Comparison of ENCODE assay signal across 9 mouse cellular contexts in genomic region chr13:37965126-37965914, GRCm38 (mm10). TPM values are rescaled to one million over a fixed set of nuclear protein-coding genes. Genes with fewer than 3 reads are reported as not detected.
DNase-seq lines count a peak whose midpoint lies in the region; ATAC-seq and TF ChIP-seq lines count a peak whose summit lies in the region.
"Had no signal": no experiment of that assay in that cellular context is flagged by ENCODE, and none has a peak within 500 bp of the region (broad histone marks: within the 10 kb centered on the region; RNA-seq: fewer than 3 reads in every experiment).

No protein-coding gene starts in this region.

- no peaks in the 10 kb centered on the region for H3K36me3 ChIP-seq in forebrain, embryonic 10.5 days (replicated peaks)
- no peaks in the 10 kb centered on the region for H3K36me3 ChIP-seq in forebrain, embryonic 14.5 days (ENCODE audit: control insufficient read depth, insufficient read depth, low read length)
- no peaks in the 10 kb centered on the region for H3K36me3 ChIP-seq in midbrain, embryonic 10.5 days
- no peaks in the 10 kb centered on the region for H3K36me3 ChIP-seq in midbrain, embryonic 15.5 days (replicated peaks)
- H3K36me3 ChIP-seq in small intestine, adult 2 months (ENCODE audit: control insufficient read depth, insufficient read depth, low read length): no peaks in the 10 kb centered on the region
- H3K36me3 ChIP-seq: embryonic facial prominence, embryonic 15.5 days had no signal

- peaks cover 17% of the 10 kb centered on the region for H3K27me3 ChIP-seq in forebrain, embryonic 10.5 days (ENCODE audit: poor library complexity, severe bottlenecking)
- H3K27me3 ChIP-seq in forebrain, embryonic 14.5 days (replicated peaks; ENCODE audit: control insufficient read depth, insufficient read depth, low read length): 0 out of 2 replicates have a peak, but pooled peaks cover 3% of the 10 kb centered on the region
- peaks cover 16% of the 10 kb centered on the region for H3K27me3 ChIP-seq in midbrain, embryonic 10.5 days (ENCODE audit: low read depth, poor library complexity, severe bottlenecking)
- H3K27me3 ChIP-seq in midbrain, embryonic 15.5 days (replicated peaks): no peaks in the 10 kb centered on the region
- H3K27me3 ChIP-seq in small intestine, adult 2 months (ENCODE audit: control insufficient read depth, insufficient read depth, low read length): no peaks in the 10 kb centered on the region
- H3K27me3 ChIP-seq: embryonic facial prominence, embryonic 15.5 days had no signal

- no peak overlapping the region for H3K9ac ChIP-seq in forebrain, embryonic 14.5 days (ENCODE audit: low read length)
- no peak overlapping the region for H3K9ac ChIP-seq in midbrain, embryonic 15.5 days
- H3K9ac ChIP-seq: embryonic facial prominence, embryonic 15.5 days had no signal

- 24% methylated on average over 17 of the region's 17 CpGs for WGBS in forebrain, embryonic 10.5 days
- WGBS in forebrain, embryonic 14.5 days: 35% methylated on average over 17 of the region's 17 CpGs
- WGBS in midbrain, embryonic 10.5 days: 24% methylated on average over 17 of the region's 17 CpGs
- 35% methylated on average over 17 of the region's 17 CpGs for WGBS in midbrain, embryonic 15.5 days
- WGBS in small intestine, adult 2 months: 78% methylated on average over 17 of the region's 17 CpGs

- TF ChIP-seq CTCF in small intestine, adult 2 months (IDR thresholded peaks at IDR 0.05; ENCODE audit: extremely low read depth, insufficient read length, insufficient replicate concordance, low read depth, low read length): peak; percentile 10; the same call in 1 of the 2 replicates

- ATAC-seq in forebrain, embryonic 14.5 days: no peak
- ATAC-seq in midbrain, embryonic 15.5 days (replicated peaks): no peak
- peak; percentile 46 for ATAC-seq in erythroid progenitor cell, adult 5-6 weeks (replicated peaks; ENCODE audit: low FRiP score, poor library complexity, severe bottlenecking)

- H3K9me3 ChIP-seq in forebrain, embryonic 10.5 days: no peaks in the 10 kb centered on the region
- H3K9me3 ChIP-seq in forebrain, embryonic 14.5 days (replicated peaks; ENCODE audit: control insufficient read depth, low read length): no peaks in the 10 kb centered on the region
- no peaks in the 10 kb centered on the region for H3K9me3 ChIP-seq in midbrain, embryonic 10.5 days (replicated peaks)
- H3K9me3 ChIP-seq in midbrain, embryonic 15.5 days: no peaks in the 10 kb centered on the region
- H3K9me3 ChIP-seq: embryonic facial prominence, embryonic 15.5 days had no signal

- TF ChIP-seq POLR2A in small intestine, adult 2 months (IDR thresholded peaks at IDR 0.05; ENCODE audit: low read depth, low read length): no peak

- peak; percentile 31 for DNase-seq in forebrain, embryonic 10.5 days (ENCODE audit: extremely low spot score, low spot score)
- no peak for DNase-seq in forebrain, embryonic 14.5 days (ENCODE audit: low spot score)
- peak; percentile 63 for DNase-seq in midbrain, embryonic 10.5 days (ENCODE audit: low spot score)
- DNase-seq in layer of hippocampus, postnatal 25 days (ENCODE audit: extremely low spot score in 1 of 2, low spot score in 1 of 2): no peak
- no peak for DNase-seq in spleen, adult 18-20 months

- H3K27ac ChIP-seq in forebrain, embryonic 10.5 days: 0 out of 2 replicates have a peak overlapping the region, but pooled peaks have one; percentile 15
- no peak overlapping the region for H3K27ac ChIP-seq in forebrain, embryonic 14.5 days (ENCODE audit: low read depth, low read length)
- 0 out of 2 replicates have a peak overlapping the region, but pooled peaks have one; percentile 28 for H3K27ac ChIP-seq in midbrain, embryonic 10.5 days (replicated peaks)
- H3K27ac ChIP-seq in midbrain, embryonic 15.5 days: no peak overlapping the region
- no peak overlapping the region for H3K27ac ChIP-seq in small intestine, adult 2 months (ENCODE audit: insufficient read depth, low read depth, low read length)
- H3K27ac ChIP-seq: embryonic facial prominence, embryonic 15.5 days had no signal

- H3K4me3 ChIP-seq in forebrain, embryonic 10.5 days: peak overlapping the region; percentile 3; the same call in 1 of the 2 replicates
- no peak overlapping the region for H3K4me3 ChIP-seq in forebrain, embryonic 14.5 days (ENCODE audit: low read depth, low read length)
- no peak overlapping the region for H3K4me3 ChIP-seq in midbrain, embryonic 10.5 days
- no peak overlapping the region for H3K4me3 ChIP-seq in midbrain, embryonic 15.5 days
- H3K4me3 ChIP-seq in small intestine, adult 2 months (ENCODE audit: low read depth, low read length): no peak overlapping the region
- H3K4me3 ChIP-seq: embryonic facial prominence, embryonic 15.5 days had no signal

- H3K4me1 ChIP-seq in forebrain, embryonic 10.5 days: peaks cover 49% of the 10 kb centered on the region
- H3K4me1 ChIP-seq in forebrain, embryonic 14.5 days (ENCODE audit: control insufficient read depth, insufficient read depth, low read length): peaks cover 7% of the 10 kb centered on the region; the same call in 1 of the 2 replicates
- H3K4me1 ChIP-seq in midbrain, embryonic 10.5 days: peaks cover 46% of the 10 kb centered on the region
- H3K4me1 ChIP-seq in midbrain, embryonic 15.5 days: peaks cover 14% of the 10 kb centered on the region; the same call in 1 of the 2 replicates
- H3K4me1 ChIP-seq in small intestine, adult 2 months (ENCODE audit: control insufficient read depth, insufficient read depth, insufficient read length, low read length): peaks cover 4% of the 10 kb centered on the region

- no peak overlapping the region for H3K4me2 ChIP-seq in forebrain, embryonic 14.5 days (ENCODE audit: low read length)
- H3K4me2 ChIP-seq in midbrain, embryonic 15.5 days: no peak overlapping the region

RNA-seq across cellular contexts. Expression of gene Ssr1, which starts 28.7 kb away (rescaled TPM):
- 117 and 126 TPM in 2 replicates for polyA plus RNA-seq in forebrain, embryonic 10.5 days (2016; fragmentation: Nextera tagmentation; extraction: Ambion mirVana)
- 64.9 and 75.8 TPM in 2 replicates for polyA plus RNA-seq in forebrain, embryonic 14.5 days (2014; fragmentation: Nextera tagmentation; extraction: Ambion mirVana)
- 116 and 119 TPM in 2 replicates for polyA plus RNA-seq in midbrain, embryonic 10.5 days (2016; fragmentation: Nextera tagmentation; extraction: Ambion mirVana)
- polyA plus RNA-seq in midbrain, embryonic 15.5 days (2015; fragmentation: Nextera tagmentation; extraction: Ambion mirVana): 55.1 and 57.9 TPM in 2 replicates
- total RNA-seq in erythroid progenitor cell, adult 5-6 weeks (2015; ENCODE audit: low replicate concordance): 76.0 and 76.3 TPM in 2 replicates
- 66.6 and 69.7 TPM in 2 replicates for total RNA-seq in erythroid progenitor cell, adult 5-6 weeks (2017; ENCODE audit: low replicate concordance)
- polyA plus RNA-seq in small intestine, adult 2 months (2012; rRNA removed): 1.8 and 3.0 TPM in 2 replicates
- total RNA-seq in layer of hippocampus, postnatal 25 days (2021): 10 to 100 TPM; 80.0 to 81.9 TPM

Comparison
In these comparisons a context has a peak if more than half of its experiments do, and no peak if none do; other contexts are left out.
1. DNase-seq: peak in forebrain, embryonic 10.5 days (single experiment) and midbrain, embryonic 10.5 days (single experiment); none in forebrain, embryonic 14.5 days (single experiment), layer of hippocampus, postnatal 25 days (0 of 2) and spleen, adult 18-20 months (0 of 2).
2. H3K27ac ChIP-seq: peak in forebrain, embryonic 10.5 days (single experiment) and midbrain, embryonic 10.5 days (single experiment); none in forebrain, embryonic 14.5 days (single experiment), midbrain, embryonic 15.5 days (single experiment) and small intestine, adult 2 months (single experiment).
3. RNA of gene Ssr1, which starts 28.7 kb away (polyA plus RNA-seq): 117 to 126 TPM in forebrain, embryonic 10.5 days, 116 to 119 TPM in midbrain, embryonic 10.5 days, 64.9 to 75.8 TPM in forebrain, embryonic 14.5 days and 55.1 to 57.9 TPM in midbrain, embryonic 15.5 days; 1.8 to 3.0 TPM in small intestine, adult 2 months; every median in the first group is over 10 times any median in the second.